Mouse (Mus musculus): Measurements from ENCODE around the gene Vps13a.

Vps13a gene

DNA sequence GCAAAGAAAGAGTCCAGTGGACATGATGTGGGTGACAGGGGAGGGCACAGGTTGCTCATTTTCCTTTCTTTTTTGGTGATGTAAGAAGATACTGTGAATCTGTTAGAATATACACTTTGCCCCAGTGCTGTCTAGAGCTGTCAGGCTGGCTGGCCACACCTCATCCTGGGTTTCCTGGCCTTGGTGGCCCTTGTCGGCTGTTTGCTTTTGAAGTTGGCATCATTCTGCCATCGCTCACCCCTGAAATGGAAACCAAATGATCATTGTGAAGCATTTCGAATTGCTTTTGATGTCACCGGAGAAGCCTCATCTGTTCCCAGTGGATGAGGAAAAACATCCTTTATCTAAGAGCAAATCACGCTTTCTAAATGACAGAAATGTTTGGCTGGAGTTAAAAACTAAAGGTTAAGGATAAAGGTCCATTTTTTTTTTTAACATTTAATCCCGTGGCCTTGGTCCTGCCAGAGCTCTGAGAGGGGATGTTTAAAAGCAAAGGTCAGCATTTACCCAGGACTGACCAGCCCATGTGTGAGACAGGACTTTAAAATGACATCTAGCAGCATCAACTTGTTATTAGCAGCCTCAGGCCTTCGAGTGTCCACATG lies 201.0 kb downstream of the Vps13a start:
- DNase-seq = no peak

DNA sequence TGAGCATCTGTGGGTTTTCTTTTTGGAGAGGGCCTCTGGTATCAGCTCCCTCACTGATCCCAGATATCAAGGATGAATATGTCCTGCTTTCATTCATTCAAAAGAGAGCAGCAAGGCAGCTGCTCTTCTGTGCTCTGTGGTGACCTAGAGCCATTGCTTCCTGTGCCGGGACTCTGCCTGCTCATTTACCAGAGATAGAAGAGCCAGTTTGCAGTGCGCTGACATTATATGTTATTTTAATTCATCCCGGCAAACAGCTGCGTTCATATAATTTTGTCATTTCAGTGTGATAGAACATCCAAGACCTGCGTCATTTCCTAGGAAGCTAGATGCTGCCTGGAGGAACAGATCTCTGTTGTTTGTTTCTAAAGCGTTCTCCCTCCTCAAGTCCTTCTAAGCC lies 203.9 kb downstream of the Vps13a start:
- DNase-seq = no peak

All from kidney, adult 9 months (tissue).